Mouse (Mus musculus) neural tube, embryonic 10.5 days (tissue): ENCODE measurements at regions not wholly inside any gene's neighbourhood (a gene's known extent, or its start where the extent isn't known, plus 50 kb on each side); places are given as distances from the start of the nearest gene placed in this dataset.
"Not testable (repeated sequence)": the region's sequence is repeated elsewhere in the genome, so short reads cannot be mapped to it uniquely, and the experiment has no call there.

ENCODE experiments used
- DNase-seq: peaks from one replicate; pipeline ENCODE4 v3.0.0-alpha.2; 2017; ENCODE audit warnings: low spot score; ENCODE audit errors: extremely low spot score

DNA sequence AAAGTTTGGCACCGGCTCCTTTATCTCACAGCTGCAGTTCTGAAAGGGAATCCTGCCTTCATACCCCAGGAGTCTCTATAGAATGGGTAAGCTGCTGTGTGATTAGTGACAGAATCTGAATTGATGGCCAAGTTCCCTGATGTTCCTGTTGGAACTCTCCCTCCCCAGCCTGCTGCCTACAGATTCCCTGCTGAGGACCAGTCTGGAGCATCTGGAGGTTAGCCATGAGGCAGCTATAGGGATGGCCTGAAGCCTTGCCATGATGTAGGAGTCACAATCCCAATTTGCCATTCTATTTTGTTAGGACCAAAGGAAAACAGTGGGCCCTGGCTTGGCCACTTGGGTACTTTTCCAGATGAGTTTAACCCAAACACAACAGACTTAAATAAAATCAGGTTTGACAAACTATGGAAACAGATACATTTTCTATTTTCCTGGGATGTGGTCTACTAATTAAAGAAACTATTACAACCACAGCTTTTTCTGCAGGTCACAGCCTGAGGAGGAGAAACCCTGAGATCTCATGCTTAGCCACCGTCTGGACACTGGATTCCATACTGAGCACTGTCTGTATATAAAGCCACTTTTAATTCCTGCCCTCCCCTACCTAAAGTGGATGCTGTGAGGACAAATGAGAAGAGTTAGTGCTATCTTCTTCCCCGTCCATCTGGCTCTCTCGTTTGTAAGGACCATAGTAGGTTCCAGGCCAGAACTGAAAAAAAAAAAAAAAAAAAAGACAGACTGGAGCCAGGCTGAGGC lies 349.5 kb upstream of the Tbl1xr1 start:
- no peak for DNase-seq

DNA sequence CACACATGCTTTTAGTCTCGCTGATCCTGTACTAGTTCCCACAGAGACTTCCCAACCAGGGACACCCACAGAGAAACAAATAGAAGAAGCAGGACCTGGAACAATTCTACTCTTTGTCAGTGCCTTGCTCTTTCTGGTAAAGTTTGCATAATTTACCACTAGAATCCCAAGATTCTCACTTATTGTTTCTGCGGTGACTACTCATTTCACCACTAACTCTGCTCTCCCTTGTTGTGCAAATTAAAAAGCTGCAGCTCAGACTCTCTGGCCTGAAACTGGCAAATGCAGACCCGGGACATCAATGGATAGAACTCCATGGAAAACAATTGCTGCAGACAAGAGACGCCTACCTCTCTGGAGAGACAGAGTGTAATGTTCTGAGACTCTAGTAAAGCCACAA lies 348.4 kb upstream of the Tbl1xr1 start:
- no peak for DNase-seq

DNA sequence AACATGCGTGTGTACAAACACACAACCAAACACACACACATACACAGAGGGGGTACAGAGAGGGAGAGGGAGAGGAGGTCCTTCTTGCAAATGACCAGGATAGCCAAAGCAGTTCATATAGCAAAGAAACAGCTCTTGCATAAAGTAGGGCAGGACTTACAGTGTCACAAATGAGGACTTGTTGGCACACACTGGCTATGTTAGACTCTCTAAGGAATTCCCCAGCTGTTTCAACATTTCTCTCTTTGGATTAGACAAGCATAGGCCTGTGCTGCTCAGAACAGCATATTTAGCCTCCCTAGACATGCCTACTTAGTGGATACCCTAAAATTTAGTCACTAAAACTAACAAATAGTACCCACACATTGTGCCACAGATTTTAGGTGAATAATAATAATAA lies 347.1 kb upstream of the Tbl1xr1 start:
- DNase-seq: no peak

DNA sequence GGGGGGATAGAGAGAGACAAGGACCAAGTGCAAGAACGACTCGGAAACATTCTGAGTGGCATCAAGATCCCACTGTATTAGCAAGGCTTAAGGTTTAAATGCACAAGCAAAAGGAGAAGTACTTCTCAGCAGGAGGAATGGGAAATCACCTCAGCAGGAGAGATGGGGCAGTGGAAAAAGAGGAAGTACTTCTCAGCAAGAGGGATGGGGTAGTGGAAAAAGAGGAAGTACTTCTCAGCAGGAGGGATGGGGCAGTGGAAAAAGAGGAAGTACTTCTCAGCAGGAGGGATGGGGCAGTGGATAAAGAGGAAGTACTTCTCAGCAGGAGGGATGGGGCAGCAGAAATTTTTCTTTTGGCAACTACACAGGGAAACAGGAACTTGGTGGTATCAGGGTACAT lies 340.8 kb upstream of the Tbl1xr1 start:
- not testable (repeated sequence) for DNase-seq

DNA sequence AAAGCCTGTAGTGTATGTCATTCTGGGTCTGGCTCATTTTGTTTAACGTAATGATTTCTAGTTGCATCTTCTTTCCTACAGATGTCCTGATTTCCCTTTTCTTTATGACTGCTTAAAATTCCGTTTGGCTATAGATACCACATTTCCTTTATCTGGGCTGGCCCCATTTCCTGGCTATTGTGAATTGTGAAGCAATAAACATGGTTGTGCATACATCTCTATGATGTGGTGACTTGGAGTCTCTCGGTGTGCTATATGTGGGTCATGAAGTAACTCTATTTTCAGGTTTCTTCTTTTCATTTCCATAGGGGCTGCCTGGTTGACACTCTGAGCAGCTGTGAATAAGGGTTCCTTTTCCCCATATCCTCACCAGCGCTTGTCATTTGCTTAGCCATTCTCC lies 336.7 kb upstream of the Tbl1xr1 start:
- no peak for DNase-seq

DNA sequence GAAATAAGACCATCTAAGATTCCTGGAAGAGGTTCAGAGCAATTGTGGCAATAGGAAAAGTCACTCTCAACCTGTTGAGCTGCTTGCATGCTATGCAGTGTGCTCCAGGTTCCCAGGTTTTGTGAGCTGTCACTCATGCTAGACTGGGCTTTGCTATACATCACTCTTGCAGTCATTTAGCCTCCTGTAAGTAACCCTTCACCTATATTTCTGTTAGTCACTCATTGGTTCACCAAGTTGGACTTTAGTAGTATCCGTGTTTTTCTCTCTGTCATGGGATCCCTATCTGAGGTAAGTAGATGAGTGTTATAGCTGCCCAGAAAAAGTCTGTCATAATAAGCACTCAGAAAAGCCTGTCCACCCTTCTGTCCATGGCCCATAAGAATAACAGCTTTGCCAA lies 332.3 kb upstream of the Tbl1xr1 start:
- DNase-seq: no peak

DNA sequence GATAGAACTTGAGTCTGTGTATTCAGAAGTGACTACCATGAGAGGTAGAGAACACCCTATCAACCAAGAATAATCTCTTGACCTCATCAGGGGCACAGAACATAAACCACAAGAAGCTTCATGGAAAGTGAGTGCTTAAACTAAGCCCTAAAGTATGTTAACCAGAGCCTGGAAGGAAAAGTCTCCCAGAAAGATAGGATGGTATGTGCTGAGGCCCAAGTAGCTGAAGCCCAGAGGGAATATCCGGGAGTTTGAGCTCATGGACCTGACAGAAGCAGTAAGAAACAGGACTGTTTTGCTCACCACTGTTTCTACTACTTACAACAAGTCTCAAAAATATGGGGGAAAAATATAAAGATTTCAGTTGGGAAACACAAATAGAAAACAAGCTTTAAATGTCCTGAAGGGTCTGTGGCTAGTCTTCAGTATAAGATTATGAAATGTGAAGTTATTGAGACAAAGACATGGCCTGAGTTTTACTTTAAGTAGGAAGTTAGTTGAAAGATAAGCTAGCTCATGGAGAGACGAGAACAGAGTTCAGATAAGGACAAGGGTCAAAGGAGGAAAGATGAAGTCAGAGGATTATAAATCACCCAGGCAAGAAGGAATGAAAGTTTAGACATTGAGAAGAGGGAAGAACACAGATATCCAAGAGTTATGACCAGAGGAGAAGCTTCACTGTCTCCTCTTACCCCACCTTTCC lies 315.8 kb upstream of the Tbl1xr1 start:
- no peak for DNase-seq

DNA sequence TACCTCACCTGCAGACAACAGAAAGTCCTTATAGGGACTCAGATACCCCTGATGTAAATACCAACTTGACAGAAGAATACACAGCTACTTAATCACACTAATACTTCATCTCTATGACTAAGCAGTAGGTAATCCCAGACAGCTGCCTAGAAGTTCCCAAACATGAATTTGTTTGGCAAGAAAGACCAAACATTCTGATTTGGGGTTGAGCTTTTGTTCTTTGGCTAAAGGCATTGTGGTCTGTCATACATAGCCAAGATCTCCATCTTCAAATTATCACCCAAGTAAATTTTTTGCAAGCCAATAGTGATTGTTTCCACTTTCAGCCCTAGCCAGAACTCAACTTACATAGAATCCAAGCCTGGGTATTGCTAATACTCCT lies 315.2 kb upstream of the Tbl1xr1 start:
- no peak for DNase-seq

DNA sequence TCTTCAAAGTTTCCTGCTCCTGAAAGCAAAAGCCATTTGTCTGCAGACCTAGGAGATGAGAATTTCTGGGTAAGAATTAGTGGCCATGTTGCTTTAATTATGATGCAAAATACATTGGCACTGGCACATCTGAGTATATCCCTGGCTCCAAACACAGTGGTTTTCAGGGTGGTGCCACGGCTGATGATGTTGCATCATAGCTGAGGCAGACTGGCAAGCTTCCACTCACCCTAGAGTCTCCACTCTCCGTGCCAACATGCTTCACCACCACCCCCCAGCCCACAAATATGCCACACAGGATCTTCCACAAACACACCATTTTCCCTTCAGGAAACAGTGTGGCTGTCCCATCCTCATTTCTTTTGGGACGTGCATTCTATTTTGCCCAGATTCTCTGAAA lies 314.5 kb upstream of the Tbl1xr1 start:
- no peak for DNase-seq

DNA sequence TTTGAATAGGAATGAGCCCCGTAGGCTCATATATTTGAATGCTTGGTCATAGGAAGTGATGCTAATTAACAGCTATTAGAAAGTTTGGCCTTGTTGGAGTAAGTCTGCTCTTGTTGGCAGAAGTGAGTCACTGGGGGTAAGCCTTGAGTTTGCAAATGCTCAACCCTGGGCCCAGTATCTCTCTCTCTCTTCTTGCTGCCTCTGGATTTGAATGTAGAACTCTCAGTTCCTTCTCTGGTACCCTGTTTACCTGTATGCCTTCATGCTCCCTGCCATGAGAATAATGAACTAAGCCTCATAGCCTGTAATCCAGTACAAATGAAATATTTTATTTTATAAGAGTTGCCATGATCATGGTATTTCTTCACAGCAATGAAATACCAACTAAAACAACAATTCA lies 308.4 kb upstream of the Tbl1xr1 start:
- no peak for DNase-seq

DNA sequence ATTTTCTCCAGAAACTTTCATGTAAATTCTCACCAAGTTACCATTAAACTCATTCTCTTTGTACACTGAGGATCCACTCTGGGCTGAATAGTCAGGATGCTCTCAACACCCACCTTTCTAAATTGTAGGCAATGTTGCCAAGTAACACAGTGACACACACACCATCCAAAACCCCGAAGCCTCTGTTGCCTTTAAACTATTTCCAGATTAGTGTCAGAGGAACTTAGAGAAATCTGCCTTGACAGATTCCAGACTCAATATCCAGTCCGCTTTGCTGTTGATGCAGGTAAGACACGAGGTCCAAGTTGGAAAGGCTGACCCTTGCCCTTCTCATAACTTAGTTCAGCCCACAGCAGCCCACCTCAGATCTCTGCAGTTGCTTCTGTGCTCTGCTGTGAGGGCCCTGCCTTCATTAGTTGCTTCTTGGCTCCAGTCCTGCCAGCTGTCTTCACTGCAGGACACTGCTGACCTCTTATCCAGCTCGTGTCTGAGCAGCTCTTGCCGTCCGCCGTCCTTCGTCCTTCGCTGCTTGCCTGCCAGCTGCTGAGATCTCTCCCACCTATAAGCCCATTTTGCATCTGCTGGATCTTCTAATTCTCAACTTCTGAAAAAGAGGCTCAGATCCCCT lies 306.4 kb upstream of the Tbl1xr1 start:
- no peak for DNase-seq

DNA sequence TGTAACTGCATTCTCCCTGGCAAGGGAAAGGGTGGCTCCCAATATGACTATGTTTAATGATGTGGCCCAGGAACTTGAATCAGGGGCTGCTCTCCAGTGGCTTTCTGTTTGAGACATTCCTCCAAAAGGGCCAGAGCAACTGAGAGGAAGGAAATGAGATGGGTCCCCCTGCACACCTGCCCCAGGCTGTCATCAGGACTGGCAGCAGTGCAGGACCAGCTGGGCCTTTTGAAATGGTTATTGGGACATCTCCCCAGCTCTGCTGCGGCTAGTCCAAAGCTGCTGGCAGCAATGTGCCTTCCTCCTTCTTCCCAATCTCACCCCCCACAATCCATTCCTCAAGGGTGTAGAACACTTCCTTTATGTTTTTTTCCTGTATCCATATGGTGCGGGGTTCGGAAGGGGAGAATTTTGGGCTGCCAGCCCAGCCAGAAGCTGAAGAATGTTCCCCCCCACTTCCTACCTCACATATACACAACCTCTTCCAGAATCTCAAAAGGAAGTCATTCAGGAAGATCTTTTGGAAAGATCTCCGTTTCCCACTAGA lies 304.6 kb upstream of the Tbl1xr1 start:
- no peak for DNase-seq

DNA sequence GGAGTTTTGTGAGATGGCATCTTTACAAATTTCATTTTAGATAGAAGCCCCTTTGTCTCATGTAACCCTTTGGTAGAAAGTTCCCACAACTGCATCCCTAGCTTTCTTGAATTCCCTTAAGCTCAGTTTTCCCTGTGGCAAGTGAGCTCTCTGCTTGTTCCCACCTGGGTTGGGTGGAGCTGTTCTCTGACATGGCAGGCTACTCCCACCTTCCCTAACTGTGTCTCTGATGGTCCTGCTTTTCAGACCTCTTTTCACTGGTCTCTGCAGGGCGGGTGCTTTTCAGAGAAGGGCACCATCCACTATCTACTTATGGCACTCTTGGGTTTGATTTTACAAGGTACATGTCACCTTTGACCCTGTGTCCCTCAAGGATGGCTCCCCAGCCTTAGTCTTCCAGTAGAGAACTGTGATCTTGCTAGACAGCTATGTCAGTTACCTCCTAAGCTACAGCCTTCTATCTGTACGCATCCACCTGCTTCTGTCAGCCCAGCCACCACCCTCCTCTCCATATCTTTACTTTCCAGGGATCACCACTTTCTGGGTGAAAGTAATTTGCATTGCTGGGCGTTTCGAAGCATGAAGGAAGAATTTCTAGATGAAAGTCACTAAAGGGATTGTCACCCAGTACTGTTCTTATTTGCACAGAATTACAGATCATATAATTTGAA lies 302.1 kb upstream of the Tbl1xr1 start:
- no peak for DNase-seq

DNA sequence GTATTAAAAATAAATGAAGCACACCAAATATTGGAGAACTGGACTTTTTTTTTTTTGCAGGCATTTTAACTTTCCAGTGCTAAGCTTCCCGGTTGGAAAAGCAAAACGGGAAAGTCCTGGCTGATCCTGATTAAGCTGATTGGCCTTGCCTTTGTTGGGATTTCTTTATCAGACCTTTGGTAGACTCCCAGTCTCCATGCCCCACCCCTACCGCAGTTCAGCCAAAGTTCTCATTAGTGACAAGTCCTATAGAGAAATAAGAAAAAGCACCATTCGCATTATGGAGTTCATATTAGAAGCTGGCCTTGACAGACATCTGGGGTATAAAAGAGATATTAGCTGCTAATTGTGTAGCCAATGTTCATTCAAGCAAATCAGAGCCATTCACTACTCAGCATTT lies 297.7 kb upstream of the Tbl1xr1 start:
- DNase-seq: no peak

DNA sequence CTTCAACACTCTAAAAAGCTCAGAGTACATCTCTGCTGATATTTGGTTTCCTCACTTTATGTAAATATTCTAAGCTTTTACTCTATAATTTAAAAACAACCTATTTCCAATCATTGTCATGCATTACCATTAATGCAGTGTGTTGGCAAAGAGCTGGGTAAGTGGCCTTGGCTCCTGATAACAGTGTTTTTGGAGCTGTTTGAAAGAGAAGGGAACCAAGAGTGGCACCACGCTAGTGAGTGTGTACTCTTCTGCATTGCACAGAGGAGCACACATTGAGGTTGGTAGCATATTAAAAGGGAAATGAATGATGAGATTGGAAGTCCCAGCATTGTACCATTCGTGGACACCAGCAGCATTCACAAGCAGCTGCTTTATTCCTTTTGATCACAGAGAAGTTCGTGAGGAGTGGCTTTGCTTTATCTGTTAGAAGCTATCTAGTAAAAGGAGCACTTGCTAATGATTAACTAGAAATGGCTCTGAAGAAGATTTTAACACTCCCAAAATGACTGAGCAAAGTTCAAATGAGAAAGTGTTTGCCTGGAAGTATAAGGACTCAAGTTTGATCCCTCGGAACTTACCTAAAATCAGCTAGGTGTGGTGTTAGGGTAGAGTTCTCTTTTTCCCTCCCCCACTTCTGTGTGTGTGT lies 284.3 kb upstream of the Tbl1xr1 start:
- no peak for DNase-seq

DNA sequence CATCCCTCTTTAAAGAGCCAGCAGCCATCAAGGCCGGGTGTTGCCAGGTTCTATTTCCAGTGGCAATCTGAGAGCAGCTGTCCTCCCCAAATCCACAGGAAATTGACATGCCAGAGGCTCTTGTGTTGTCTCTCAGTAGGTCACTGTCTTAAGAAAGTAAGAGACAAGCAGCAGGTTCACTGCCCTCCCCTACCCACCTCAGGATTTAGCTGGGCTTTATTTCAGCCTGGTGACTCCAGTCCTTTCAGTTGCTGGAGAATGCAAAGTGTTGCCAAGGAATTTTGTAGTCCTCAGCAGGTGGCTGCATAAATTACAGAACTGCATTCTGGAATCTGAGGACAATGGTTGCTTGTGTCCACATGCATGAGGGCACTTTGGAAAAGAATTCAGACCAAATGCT lies 278.3 kb upstream of the Tbl1xr1 start:
- DNase-seq: peak; percentile 29

DNA sequence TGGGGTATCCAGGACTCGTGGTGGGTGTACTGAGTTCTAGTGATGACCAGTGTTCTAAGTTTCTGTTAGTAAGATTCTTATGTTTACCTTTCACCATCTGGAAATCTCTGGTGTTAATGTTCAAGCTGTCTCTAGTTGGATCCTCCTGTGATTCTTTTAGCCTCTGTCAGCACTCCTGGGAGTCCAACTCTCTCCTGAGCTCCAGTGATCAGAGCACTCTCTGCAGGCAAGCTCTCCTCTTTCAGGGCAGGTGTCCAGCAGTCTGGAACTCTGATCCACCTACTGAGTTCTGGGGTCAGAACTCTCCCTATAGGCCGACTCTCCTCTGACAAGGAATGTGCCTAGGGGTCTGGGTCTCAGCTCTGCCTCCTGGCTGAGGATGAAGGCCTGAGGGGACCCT lies 272.6 kb upstream of the Tbl1xr1 start:
- not testable (repeated sequence) for DNase-seq

DNA sequence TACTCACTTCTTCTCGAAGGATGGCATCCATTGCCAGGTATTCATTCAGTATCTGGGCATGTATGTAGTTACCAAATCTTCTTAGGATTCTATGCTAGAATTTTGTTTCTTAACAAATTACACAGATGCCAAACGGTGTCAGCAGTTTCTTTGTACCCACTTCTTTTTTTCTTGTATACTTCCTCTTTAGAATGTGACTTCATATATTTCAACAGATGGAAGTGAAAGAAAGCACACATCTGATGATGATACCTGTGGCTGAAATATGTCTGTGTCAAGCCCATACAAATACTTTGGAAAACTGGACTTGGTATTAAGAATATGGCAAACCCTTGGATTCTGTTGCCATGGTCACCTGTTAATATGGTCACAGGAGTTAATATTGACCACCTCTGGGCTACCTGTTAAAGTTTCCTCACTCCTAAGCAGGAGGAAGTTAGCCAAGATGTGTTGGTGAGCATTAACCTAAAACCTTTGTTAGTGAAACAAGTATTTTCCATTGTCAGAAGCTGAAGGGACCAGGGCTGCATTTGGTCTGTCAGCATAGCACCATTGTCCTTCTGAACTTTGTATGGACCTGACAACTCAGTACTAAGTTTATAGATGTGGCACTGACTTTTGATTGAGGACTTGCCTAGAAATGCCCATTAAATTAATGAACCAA lies 269.8 kb upstream of the Tbl1xr1 start:
- no peak for DNase-seq

DNA sequence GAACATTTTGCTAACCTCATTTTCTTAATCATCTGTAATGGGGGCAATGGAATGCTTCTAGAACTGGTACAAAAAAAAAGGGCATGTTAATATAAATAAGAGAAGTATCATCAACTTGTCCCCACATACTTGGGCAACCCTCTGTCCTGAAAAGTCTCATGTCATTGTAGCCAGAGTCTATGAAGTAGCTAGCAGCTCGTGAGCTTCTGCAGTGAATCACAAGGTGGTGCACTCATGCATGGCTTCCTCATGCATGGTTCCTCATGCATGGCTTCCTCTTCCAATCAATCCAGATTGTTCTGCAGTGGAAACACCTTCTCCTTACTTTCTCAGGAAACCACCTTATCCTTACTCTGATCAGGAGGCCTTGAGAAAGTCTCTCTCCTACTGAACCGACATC lies 267.9 kb upstream of the Tbl1xr1 start:
- DNase-seq: no peak

DNA sequence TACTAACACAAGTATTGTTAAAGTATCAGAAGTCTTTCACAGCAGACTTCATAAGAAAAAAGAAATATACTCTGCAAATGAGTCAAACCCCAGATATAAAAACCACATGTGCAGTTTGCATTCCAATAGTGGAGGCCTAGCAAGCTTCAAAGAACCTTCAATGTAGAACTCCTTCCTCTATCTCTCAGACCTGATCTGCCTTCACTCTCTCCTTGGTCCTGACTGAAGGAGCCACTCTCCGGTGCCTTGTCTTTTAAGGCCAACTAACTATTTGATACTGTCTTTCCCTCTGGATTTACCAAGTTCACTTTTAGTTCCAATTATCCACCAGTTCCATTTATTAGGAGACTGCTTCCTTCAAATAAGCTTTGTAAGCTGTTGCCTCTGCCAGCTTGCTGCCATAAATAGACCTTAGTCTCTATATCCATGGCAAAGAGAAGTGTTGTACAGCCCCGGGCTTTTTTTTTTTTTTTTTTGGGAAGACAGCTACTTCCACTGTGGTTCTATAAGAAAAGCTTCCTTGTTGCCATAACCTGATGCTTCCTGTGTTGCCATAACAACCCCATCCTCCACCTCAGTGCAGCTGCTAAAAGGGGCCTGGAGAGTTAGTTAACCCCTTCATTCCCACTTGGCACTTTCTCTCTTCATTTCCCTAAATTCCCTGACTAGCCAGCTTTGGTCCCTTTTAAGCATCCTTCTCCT lies 266.5 kb upstream of the Tbl1xr1 start:
- DNase-seq: peak; percentile 36
